Mouse (Mus musculus) stomach, postnatal 0 days (tissue): Measurements from ENCODE around the gene Fhod1.

Source experiments
- CTCF ChIP-seq: IDR thresholded peaks from 2 replicates; pipeline ENCODE4 v1.5.1; 2016; ENCODE audit warnings: antibody characterized with exemption, low read depth, mild to moderate bottlenecking, moderate library complexity
- EP300 ChIP-seq: optimal IDR thresholded peaks from 2 replicates; pipeline ENCODE3; 2016; ENCODE audit warnings: antibody characterized with exemption

DNA sequence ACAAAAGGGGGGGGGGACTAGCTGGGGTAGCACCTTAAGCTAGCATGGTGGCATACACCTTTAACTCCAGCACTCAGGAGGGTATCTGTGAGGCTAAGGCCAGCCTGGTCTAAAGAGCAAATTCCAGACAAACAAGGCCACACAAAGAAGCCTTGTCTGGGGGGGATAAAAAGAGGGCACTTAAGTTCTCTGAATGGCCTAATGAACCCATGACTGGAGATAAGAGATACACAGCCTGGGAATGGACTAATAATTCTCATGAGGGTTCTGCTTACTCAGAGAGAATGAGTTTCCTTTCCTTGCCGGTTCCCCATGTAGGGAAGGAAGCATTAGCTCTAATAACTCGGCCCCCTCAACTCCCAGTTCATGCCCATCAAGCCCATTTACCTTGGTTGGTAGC is 15.2 kb downstream of the Fhod1 start:
- TF ChIP-seq CTCF = no peak
- TF ChIP-seq EP300 = no peak
